Mouse (Mus musculus) lung, postnatal 36 days (tissue): ENCODE data around the gene Ralb.

Experiments used
- DNase-seq: peaks from one replicate; pipeline ENCODE4 v3.0.0; 2022; ENCODE audit warnings: mixed read lengths

The Ralb gene

DNA sequence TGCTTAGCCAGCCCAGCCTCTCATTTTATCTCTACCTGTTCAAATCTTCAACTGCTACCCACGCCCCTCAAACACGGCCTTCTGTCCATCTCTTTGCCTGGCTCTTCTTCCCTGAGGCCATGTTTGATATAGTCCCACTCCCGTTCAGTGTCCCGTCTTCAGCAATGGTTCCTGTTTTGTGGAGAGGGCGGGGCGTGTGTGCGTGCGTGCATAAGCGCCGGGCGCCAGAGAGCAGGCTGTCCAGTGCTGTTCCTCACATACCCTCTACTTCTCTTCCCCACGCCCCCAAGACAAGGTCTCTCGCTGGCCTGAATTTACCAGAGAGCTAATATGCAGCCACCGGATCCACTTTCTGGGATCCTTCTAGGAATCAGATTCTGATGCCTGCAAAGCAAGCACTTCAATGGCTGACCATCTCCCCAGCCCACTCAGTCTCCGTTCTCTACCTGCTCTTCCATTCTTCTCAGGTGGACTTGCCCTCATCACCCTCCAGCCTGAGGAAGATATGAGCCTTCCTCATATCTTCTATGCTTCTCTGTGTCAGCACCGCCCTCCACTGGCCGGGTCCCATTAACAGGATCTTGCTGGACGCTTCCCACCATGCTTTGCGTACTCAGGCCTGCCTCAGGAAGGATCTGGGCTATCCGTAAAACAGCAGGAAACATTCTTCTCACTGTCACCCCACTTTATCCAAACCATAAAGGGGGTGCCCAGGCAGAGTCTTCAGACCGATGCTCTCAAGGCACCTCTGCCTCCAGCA, 60.8 kb downstream of the Ralb start:
- DNase-seq, result no peak

- DNase-seq, result no peak
These were observed 61.7 kb downstream of the Ralb start for GRCm38 (mm10) chr1:119442901-119443300.

DNA sequence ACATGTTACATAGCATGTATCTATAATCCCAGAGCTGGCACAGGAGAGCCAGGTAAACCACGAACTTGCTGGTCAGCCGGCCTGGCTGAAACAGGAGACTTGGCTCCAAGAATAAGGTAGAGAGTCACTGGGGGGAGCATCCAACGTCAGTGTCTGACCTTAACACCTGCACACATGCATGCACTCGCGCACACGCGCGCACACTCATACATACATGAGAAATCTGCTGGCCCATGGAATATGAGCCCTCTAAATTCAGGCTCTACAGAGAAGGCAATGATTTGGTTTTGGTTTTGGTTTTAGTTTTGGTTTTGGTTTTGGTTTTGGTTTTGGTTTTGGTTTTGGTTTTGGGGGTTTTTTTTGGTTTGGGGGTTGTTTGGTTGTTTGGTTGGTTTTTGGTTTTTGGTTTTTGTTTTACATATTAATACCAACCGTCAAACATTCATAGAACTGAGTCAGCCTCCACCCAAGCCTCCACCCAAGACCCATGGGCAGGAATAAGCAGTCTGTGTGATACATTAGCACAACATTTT, 66.4 kb downstream of the Ralb start:
- no peak for DNase-seq

DNA sequence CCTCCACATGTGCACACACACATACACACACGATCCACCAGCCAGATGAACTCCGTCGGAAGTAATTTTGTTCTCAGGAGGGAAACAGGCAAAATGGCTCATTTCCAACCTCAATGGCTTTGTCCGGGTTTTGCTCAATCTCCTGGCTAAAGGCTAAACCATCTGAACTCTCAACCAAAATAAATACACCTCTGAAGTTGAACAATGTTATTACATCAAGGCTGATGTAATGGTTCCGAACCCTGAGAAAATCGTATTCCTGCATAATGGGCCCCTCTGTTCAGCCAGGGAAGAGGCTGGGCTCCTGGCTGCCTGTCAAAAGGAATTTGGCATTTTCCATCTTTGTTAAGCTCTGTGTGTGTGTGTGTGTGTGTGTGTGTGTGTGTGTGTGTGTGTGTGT, 67.2 kb downstream of the Ralb start:
- no peak for DNase-seq

- no peak for DNase-seq
These were observed 80.3 kb downstream of the Ralb start for GRCm38 (mm10) chr1:119424141-119424860.

DNA sequence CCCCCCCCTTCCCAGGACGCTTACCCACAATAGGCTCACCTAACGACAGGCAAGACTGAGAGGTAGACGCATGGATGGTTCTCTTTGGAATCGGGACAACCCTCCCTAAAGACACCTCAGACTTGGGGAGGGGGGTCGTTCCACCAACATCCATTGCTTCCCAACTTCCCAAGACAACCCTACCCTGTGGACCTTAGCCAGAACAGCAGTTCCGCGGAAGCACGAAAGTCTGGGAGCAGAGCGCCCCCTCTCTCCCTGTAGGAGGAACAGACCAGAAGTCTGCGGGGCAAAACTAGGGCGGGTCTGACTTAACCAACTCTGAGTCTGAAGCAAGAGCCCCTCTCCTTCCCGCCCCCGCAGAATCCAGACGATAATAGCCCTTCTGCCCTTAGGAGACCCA, 81.1 kb downstream of the Ralb start:
- DNase-seq, result peak; percentile 72

DNA sequence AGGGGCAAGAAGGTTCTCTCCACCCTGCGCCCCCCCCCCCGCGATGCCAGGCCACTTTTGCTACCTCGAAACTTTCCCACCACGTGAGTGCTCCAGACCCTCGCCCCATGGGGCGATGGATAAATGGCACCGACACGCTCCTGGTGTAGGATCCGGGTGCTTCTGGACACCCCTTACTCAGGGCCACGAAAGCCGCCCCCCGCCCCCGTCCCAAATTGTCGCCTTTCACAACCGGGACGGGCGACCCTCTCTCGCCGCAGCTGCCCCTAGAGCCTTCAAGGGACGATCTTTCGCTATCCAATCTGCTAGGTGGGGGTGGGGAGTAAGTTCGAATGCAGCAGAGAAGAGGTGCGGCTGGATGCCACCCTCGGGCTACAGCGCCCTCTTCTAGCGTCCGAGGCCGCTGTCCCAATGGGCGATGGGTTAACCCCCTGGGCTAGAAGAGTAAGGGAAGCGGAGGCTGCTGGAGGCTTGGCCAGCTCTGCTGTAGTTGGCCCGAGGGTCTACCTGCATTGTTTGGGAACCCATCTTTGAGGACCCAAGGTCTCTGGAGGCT, 82.1 kb downstream of the Ralb start:
- peak; percentile 30 for DNase-seq

- peak; percentile 35 for DNase-seq
These were observed 82.8 kb downstream of the Ralb start, which contains the start of gene Inhbb for GRCm38 (mm10) chr1:119421576-119422421. Inhbb (minus strand) TSS chr1:119422248.

- DNase-seq, result no peak
These were observed 83.5 kb downstream of the Ralb start for GRCm38 (mm10) chr1:119420984-119421575.
